Comparison of ENCODE assay signal across 1 mouse cellular context in genomic region chr19:8920836-8921291, GRCm38 (mm10).
A peak's percentile ranks its signal among the peaks of the same experiment; 100 is the strongest.
TF ChIP-seq lines count a peak whose summit lies in the region.

No protein-coding gene starts in this region.

TF ChIP-seq in CH12.LX, 34 proteins besides CTCF, POLR2A, EP300 and RAD21:
- TF ChIP-seq USF2 (conservative IDR thresholded peaks at IDR 0.05; ENCODE audit: low read depth, low read length) (peak; percentile 94), SIN3A (IDR thresholded peaks at IDR 0.05; ENCODE audit: low read length) (peak; percentile 69), MAZ (IDR thresholded peaks at IDR 0.05; ENCODE audit: low read depth, low read length) (no peak), MAX (IDR thresholded peaks at IDR 0.05; ENCODE audit: low read length) (peak; percentile 69), USF1 (IDR thresholded peaks at IDR 0.05; ENCODE audit: low read depth, low read length) (peak; percentile 92), BHLHE40 (IDR thresholded peaks at IDR 0.05; ENCODE audit: low read depth, low read length) (peak; percentile 90), TCF12 (IDR thresholded peaks at IDR 0.05; ENCODE audit: low read depth, low read length) (no peak)
TF ChIP-seq in CH12.LX: peak in this region for 5.
